In genomic region chr7:43874868-43875375, GRCm38 (mm10) we compare ENCODE assay signal across 23 mouse cellular contexts. TPM values are rescaled to one million over a fixed set of nuclear protein-coding genes. Genes with fewer than 3 reads are reported as not detected.
A peak's percentile ranks its signal among the peaks of the same experiment; 100 is the strongest.
DNase-seq lines count a peak whose midpoint lies in the region; ATAC-seq lines count a peak whose summit lies in the region.
"Had no signal": no experiment of that assay in that cellular context is flagged by ENCODE, and none has a peak within 500 bp of the region (broad histone marks: within the 10 kb centered on the region; RNA-seq: fewer than 3 reads in every experiment).

No protein-coding gene starts in this region.

- ATAC-seq in limb, embryonic 11.5 days (ENCODE audit: insufficient number of reproducible peaks, low FRiP score, low TSS enrichment, low read depth): 0 out of 2 replicates have a peak, but pooled peaks have one; percentile 56
- 0 out of 2 replicates have a peak, but pooled peaks have one; percentile 78 for ATAC-seq in limb, embryonic 12.5 days (ENCODE audit: insufficient number of reproducible peaks, insufficient read depth, low FRiP score, low TSS enrichment, low read depth)
- ATAC-seq in limb, embryonic 15.5 days (ENCODE audit: insufficient number of reproducible peaks, low FRiP score, low TSS enrichment, low read depth): peak; percentile 45; the same call in 1 of the 2 replicates
- peak; percentile 75 for ATAC-seq in neural tube, embryonic 15.5 days (ENCODE audit: low FRiP score)
- ATAC-seq: activated CD4-positive, CD25-positive, alpha-beta regulatory T cell, adult 4 months; forebrain, embryonic 13.5 days; forebrain, postnatal 0 days; Patski had no signal

- H3K27me3 ChIP-seq in limb, embryonic 11.5 days (ENCODE audit: control insufficient read depth, insufficient read depth, low read length): no peaks in the 10 kb centered on the region
- H3K27me3 ChIP-seq in limb, embryonic 10.5 days (ENCODE audit: low read depth, poor library complexity, severe bottlenecking): 0 out of 2 replicates have a peak, but pooled peaks cover 1% of the 10 kb centered on the region
- 0 out of 2 replicates have a peak, but pooled peaks cover 2% of the 10 kb centered on the region for H3K27me3 ChIP-seq in limb, embryonic 12.5 days
- 0 out of 2 replicates have a peak, but pooled peaks cover 3% of the 10 kb centered on the region for H3K27me3 ChIP-seq in limb, embryonic 15.5 days
- H3K27me3 ChIP-seq in neural tube, embryonic 15.5 days (replicated peaks): no peaks in the 10 kb centered on the region
- H3K27me3 ChIP-seq: forebrain, embryonic 13.5 days; Patski had no signal

- peaks cover 4% of the 10 kb centered on the region; the same call in 1 of the 2 replicates for H3K4me1 ChIP-seq in limb, embryonic 11.5 days (ENCODE audit: control insufficient read depth, insufficient read depth, low read length)
- peaks cover 17% of the 10 kb centered on the region for H3K4me1 ChIP-seq in limb, embryonic 10.5 days
- peaks cover 10% of the 10 kb centered on the region; the same call in 1 of the 2 replicates for H3K4me1 ChIP-seq in limb, embryonic 12.5 days (replicated peaks)
- peaks cover 3% of the 10 kb centered on the region; the same call in 1 of the 2 replicates for H3K4me1 ChIP-seq in limb, embryonic 15.5 days
- peaks cover 9% of the 10 kb centered on the region; the same call in 1 of the 2 replicates for H3K4me1 ChIP-seq in neural tube, embryonic 15.5 days
- H3K4me1 ChIP-seq: embryonic facial prominence, embryonic 10.5 days; forebrain, embryonic 13.5 days; heart, embryonic 10.5 days had no signal

- no peaks in the 10 kb centered on the region for H3K36me3 ChIP-seq in limb, embryonic 11.5 days (ENCODE audit: control insufficient read depth, insufficient read depth, low read length)
- no peaks in the 10 kb centered on the region for H3K36me3 ChIP-seq in limb, embryonic 10.5 days
- no peaks in the 10 kb centered on the region for H3K36me3 ChIP-seq in limb, embryonic 12.5 days
- H3K36me3 ChIP-seq in limb, embryonic 15.5 days: no peaks in the 10 kb centered on the region
- no peaks in the 10 kb centered on the region for H3K36me3 ChIP-seq in neural tube, embryonic 15.5 days
- H3K36me3 ChIP-seq: embryonic facial prominence, embryonic 10.5 days; heart, embryonic 10.5 days had no signal

- 39% methylated on average over 6 of the region's 6 CpGs for WGBS in limb, embryonic 11.5 days
- WGBS in limb, embryonic 10.5 days: 76% methylated on average over 6 of the region's 6 CpGs
- WGBS in limb, embryonic 12.5 days: 34% methylated on average over 6 of the region's 6 CpGs
- WGBS in limb, embryonic 15.5 days: 35% methylated on average over 6 of the region's 6 CpGs
- WGBS in neural tube, embryonic 15.5 days: 29% methylated on average over 6 of the region's 6 CpGs

- H3K9ac ChIP-seq in limb, embryonic 11.5 days (ENCODE audit: low read length): no peak overlapping the region
- no peak overlapping the region for H3K9ac ChIP-seq in limb, embryonic 12.5 days (replicated peaks)
- H3K9ac ChIP-seq in limb, embryonic 15.5 days: no peak overlapping the region
- no peak overlapping the region for H3K9ac ChIP-seq in neural tube, embryonic 15.5 days (replicated peaks)
- H3K9ac ChIP-seq: forebrain, embryonic 13.5 days; forebrain, postnatal 0 days; hindbrain, embryonic 14.5 days had no signal

- no peaks in the 10 kb centered on the region for H3K9me3 ChIP-seq in limb, embryonic 11.5 days (ENCODE audit: control insufficient read depth, low read length)
- no peaks in the 10 kb centered on the region for H3K9me3 ChIP-seq in limb, embryonic 10.5 days (replicated peaks)
- no peaks in the 10 kb centered on the region for H3K9me3 ChIP-seq in limb, embryonic 12.5 days
- no peaks in the 10 kb centered on the region for H3K9me3 ChIP-seq in limb, embryonic 15.5 days
- H3K9me3 ChIP-seq in neural tube, embryonic 15.5 days (replicated peaks): no peaks in the 10 kb centered on the region
- H3K9me3 ChIP-seq: forebrain, embryonic 13.5 days; heart, embryonic 10.5 days had no signal

- peak; percentile 36 for DNase-seq in limb, embryonic 11.5 days (ENCODE audit: low spot score)
- no peak for DNase-seq in limb, embryonic 10.5 days (ENCODE audit: low spot score)
- no peak for DNase-seq in left cerebral cortex, adult 9 months (ENCODE audit: low spot score in 2 of 2)
- no peak for DNase-seq in frontal cortex, postnatal 14 days (ENCODE audit: low spot score in 2 of 2)
- DNase-seq: adrenal gland, postnatal 25 days; cerebellum, adult 2 months; cerebellum, postnatal 10 days; forebrain, postnatal 0 days; gastrocnemius, postnatal 10 days; heart, adult 18-20 months; heart, postnatal 10 days; heart, postnatal 4 days had no signal

- H3K4me3 ChIP-seq in limb, embryonic 11.5 days (ENCODE audit: low read depth, low read length): no peak overlapping the region
- no peak overlapping the region for H3K4me3 ChIP-seq in limb, embryonic 10.5 days
- no peak overlapping the region for H3K4me3 ChIP-seq in limb, embryonic 12.5 days (replicated peaks)
- H3K4me3 ChIP-seq in limb, embryonic 15.5 days: no peak overlapping the region
- H3K4me3 ChIP-seq in neural tube, embryonic 15.5 days (replicated peaks): no peak overlapping the region
- H3K4me3 ChIP-seq: embryonic facial prominence, embryonic 10.5 days; forebrain, embryonic 13.5 days; heart, embryonic 10.5 days had no signal

- H3K4me2 ChIP-seq in limb, embryonic 11.5 days (ENCODE audit: low read depth, severe bottlenecking): no peak overlapping the region
- no peak overlapping the region for H3K4me2 ChIP-seq in limb, embryonic 12.5 days
- no peak overlapping the region for H3K4me2 ChIP-seq in limb, embryonic 15.5 days
- H3K4me2 ChIP-seq in neural tube, embryonic 15.5 days: no peak overlapping the region
- H3K4me2 ChIP-seq: forebrain, embryonic 13.5 days; hindbrain, embryonic 14.5 days had no signal

- H3K27ac ChIP-seq in limb, embryonic 11.5 days (replicated peaks; ENCODE audit: low read depth, low read length): no peak overlapping the region
- no peak overlapping the region for H3K27ac ChIP-seq in limb, embryonic 10.5 days
- peak overlapping the region; percentile 56; the same call in 1 of the 2 replicates for H3K27ac ChIP-seq in limb, embryonic 12.5 days
- no peak overlapping the region for H3K27ac ChIP-seq in limb, embryonic 15.5 days
- peak overlapping the region; percentile 58 for H3K27ac ChIP-seq in neural tube, embryonic 15.5 days (replicated peaks)
- H3K27ac ChIP-seq: embryonic facial prominence, embryonic 10.5 days; forebrain, embryonic 13.5 days; heart, embryonic 10.5 days; hindbrain, embryonic 14.5 days had no signal

RNA-seq across cellular contexts. Expression of gene Klk4, which starts 6.0 kb away (rescaled TPM):
- 0.16 TPM in 2 replicates for polyA plus RNA-seq in limb, embryonic 11.5 days (2014; fragmentation: Nextera tagmentation; extraction: Ambion mirVana)
- not detected in 2 replicates for polyA plus RNA-seq in limb, embryonic 10.5 days (2016; fragmentation: Nextera tagmentation; extraction: Ambion mirVana)
- 0.23 TPM in 1 of 2 replicates, not detected in the other for polyA plus RNA-seq in limb, embryonic 12.5 days (2016; fragmentation: Nextera tagmentation; extraction: Ambion mirVana)
- 0.14 TPM in 1 of 2 replicates, not detected in the other for polyA plus RNA-seq in limb, embryonic 15.5 days (2015; fragmentation: Nextera tagmentation; extraction: Ambion mirVana)
- 0.28 TPM in 1 of 2 replicates, not detected in the other for polyA plus RNA-seq in neural tube, embryonic 15.5 days (2015; fragmentation: Nextera tagmentation; extraction: Ambion mirVana)
- polyA plus RNA-seq: activated CD4-positive, CD25-positive, alpha-beta regulatory T cell, adult 4 months; cerebellum, adult 2 months; embryonic facial prominence, embryonic 10.5 days; forebrain, embryonic 13.5 days; heart, embryonic 14.5 days; Patski had no signal

RNA-seq across cellular contexts. Expression of gene Klk5, which starts 33.2 kb away (rescaled TPM):
- not detected in 2 replicates for polyA plus RNA-seq in limb, embryonic 11.5 days (2014; fragmentation: Nextera tagmentation; extraction: Ambion mirVana)
- polyA plus RNA-seq in limb, embryonic 10.5 days (2016; fragmentation: Nextera tagmentation; extraction: Ambion mirVana): not detected in 2 replicates
- polyA plus RNA-seq in limb, embryonic 12.5 days (2016; fragmentation: Nextera tagmentation; extraction: Ambion mirVana): 0.28 TPM in 1 of 2 replicates, not detected in the other
- 18.1 and 25.3 TPM in 2 replicates for polyA plus RNA-seq in limb, embryonic 15.5 days (2015; fragmentation: Nextera tagmentation; extraction: Ambion mirVana)
- polyA plus RNA-seq in neural tube, embryonic 15.5 days (2015; fragmentation: Nextera tagmentation; extraction: Ambion mirVana): not detected in 2 replicates
- polyA plus RNA-seq: activated CD4-positive, CD25-positive, alpha-beta regulatory T cell, adult 4 months; cerebellum, adult 2 months; embryonic facial prominence, embryonic 10.5 days; forebrain, embryonic 13.5 days; forebrain, postnatal 0 days; heart, embryonic 14.5 days; hindbrain, embryonic 14.5 days; Patski had no signal

RNA-seq across cellular contexts. Expression of gene Klk6, which starts 50.6 kb away (rescaled TPM):
- polyA plus RNA-seq in limb, embryonic 11.5 days (2014; fragmentation: Nextera tagmentation; extraction: Ambion mirVana): 0.24 TPM in 1 of 2 replicates, not detected in the other
- polyA plus RNA-seq in limb, embryonic 10.5 days (2016; fragmentation: Nextera tagmentation; extraction: Ambion mirVana): not detected in 2 replicates
- polyA plus RNA-seq in limb, embryonic 12.5 days (2016; fragmentation: Nextera tagmentation; extraction: Ambion mirVana): not detected in 2 replicates
- 0.13 and 0.25 TPM in 2 replicates for polyA plus RNA-seq in limb, embryonic 15.5 days (2015; fragmentation: Nextera tagmentation; extraction: Ambion mirVana)
- not detected in 2 replicates for polyA plus RNA-seq in neural tube, embryonic 15.5 days (2015; fragmentation: Nextera tagmentation; extraction: Ambion mirVana)
- polyA plus RNA-seq: activated CD4-positive, CD25-positive, alpha-beta regulatory T cell, adult 4 months; embryonic facial prominence, embryonic 10.5 days; forebrain, embryonic 13.5 days; forebrain, postnatal 0 days; heart, embryonic 10.5 days; heart, embryonic 14.5 days; hindbrain, embryonic 14.5 days; Patski had no signal

RNA-seq across cellular contexts. Expression of gene Klk15, which starts 58.6 kb away (rescaled TPM):
- polyA plus RNA-seq in limb, embryonic 11.5 days (2014; fragmentation: Nextera tagmentation; extraction: Ambion mirVana): not detected in 2 replicates
- polyA plus RNA-seq in limb, embryonic 10.5 days (2016; fragmentation: Nextera tagmentation; extraction: Ambion mirVana): 0.18 TPM in 1 of 2 replicates, not detected in the other
- polyA plus RNA-seq in limb, embryonic 12.5 days (2016; fragmentation: Nextera tagmentation; extraction: Ambion mirVana): not detected in 2 replicates
- polyA plus RNA-seq in limb, embryonic 15.5 days (2015; fragmentation: Nextera tagmentation; extraction: Ambion mirVana): not detected in 2 replicates
- polyA plus RNA-seq in neural tube, embryonic 15.5 days (2015; fragmentation: Nextera tagmentation; extraction: Ambion mirVana): not detected in 2 replicates
- polyA plus RNA-seq: activated CD4-positive, CD25-positive, alpha-beta regulatory T cell, adult 4 months; cerebellum, adult 2 months; embryonic facial prominence, embryonic 10.5 days; embryonic facial prominence, embryonic 14.5 days; forebrain, embryonic 13.5 days; forebrain, postnatal 0 days; heart, embryonic 10.5 days; heart, embryonic 14.5 days; hindbrain, embryonic 14.5 days; Patski had no signal

Comparison
In these comparisons a context has a peak if more than half of its experiments do, and no peak if none do; other contexts are left out.
1. H3K27ac ChIP-seq: peak in limb, embryonic 12.5 days (single experiment) and neural tube, embryonic 15.5 days (single experiment); none in limb, embryonic 11.5 days (single experiment), limb, embryonic 10.5 days (single experiment) and limb, embryonic 15.5 days (single experiment).
2. RNA of gene Klk5, which starts 33.2 kb away (polyA plus RNA-seq): 18.1 to 25.3 TPM in limb, embryonic 15.5 days; 0.28 TPM in limb, embryonic 12.5 days, not detected in limb, embryonic 11.5 days, not detected in limb, embryonic 10.5 days and not detected in neural tube, embryonic 15.5 days; every median in the first group is over 10 times any median in the second.
3. Peak in every context shown above with its lines, with median percentiles within 50 percentile points of each other: ATAC-seq.